Mouse (Mus musculus) cerebellum, adult 18-20 months (tissue): Measurements from ENCODE around the gene Dynll2.
A peak's percentile ranks its signal among the peaks of the same experiment; 100 is the strongest.

ENCODE experiments used
- DNase-seq, 2 experiments: peaks; one replicate each; pipeline ENCODE4 v3.0.0; 2021

Gene Dynll2

DNA sequence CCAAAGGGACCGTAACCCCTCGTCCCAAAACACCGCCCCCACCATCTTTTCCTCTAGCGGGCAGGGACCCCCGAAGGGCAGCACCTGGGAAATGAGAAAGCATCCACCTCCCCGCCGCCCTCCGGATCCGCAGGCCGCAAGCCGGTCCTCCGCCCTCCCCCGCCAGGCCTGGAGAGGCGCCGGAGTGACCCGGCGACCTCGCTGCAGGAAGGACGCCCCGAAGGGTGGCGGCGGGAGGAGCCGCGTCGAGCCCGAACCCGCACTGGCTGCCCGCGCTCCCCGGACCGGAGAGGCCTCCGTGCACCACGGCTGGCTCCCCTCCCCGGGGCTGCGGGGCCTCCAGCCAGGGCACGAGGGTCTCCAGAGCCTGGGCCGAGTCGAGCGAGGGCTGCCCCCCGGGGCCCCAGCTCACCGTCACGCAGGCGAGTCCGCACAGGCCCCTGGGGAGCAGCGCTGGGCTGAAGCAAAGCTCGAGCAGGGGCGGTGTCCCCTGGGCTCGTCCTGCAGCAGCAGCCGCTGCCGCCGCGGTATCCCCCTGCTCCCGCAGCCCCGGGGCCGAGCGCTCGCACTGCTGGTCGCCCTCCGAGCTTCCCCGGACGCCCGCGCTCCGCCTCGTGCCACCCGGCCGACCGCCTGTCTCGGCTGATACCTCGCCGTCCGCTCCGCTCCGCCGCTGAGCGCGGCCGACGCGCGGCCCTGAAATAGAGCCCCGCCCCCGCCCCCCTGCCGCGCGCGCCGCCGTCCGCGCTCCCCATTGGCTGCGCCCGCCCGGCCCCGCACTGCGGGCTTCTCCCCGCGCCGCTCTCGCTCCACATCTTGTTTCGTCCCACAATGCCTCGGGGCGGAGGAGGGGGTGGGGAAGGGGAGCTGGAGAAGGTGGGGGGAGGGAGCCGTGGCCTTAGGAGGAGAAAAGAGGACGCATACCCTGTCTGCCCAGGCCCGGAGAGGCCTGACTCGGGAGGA lies at the start of gene Dynll2:
Gene Dynll2, minus strand, starts transcription at position 703 of the 963 bp plus-strand sequence.
- DNase-seq = peak; percentile 86 to 92

DNA sequence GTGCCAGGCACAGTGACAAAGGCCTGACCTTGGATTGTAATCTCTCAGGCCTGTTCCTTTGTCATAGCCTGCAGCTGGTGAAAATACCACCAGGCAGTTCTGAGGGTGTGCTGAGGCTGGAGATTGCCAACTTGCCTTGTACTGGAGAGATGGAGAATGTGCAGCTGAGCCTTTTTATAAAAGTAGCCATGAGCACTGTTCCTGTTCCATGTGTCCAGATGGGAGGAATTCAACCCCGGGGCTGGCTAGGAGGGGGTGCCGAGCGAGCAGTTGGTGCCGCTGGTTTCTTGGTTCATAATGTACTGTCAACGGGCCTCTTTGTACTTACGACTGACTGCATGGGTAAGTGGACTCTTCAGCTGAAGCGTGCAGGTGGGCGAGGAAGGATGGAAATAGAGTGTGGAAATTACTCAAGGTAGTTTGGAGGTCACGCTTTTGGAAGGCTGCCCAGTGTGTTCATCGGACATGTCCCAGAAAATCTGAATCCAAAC lies 49.5 kb upstream of the Dynll2 start:
- DNase-seq = peak in 1 of 2 experiments; percentile 22

DNA sequence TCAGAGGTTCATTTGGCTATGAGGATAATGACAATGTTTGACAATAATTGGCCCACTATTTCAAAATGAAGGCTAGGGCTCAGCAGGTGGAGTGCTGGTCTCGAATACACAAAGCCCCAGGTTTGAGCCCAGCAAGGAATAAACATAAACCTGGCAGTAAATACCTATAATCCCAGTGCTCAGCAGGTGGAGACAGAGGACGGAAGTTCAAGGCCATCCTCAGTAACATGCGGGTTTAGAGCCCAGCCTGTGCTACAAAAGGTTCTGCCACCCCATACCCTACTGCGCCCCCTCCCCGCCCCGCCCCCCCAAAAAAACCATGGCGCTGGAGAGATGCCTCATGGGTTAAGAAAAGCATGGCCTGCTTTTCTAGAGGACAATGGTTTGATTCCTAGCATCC lies 48.6 kb upstream of the Dynll2 start:
- DNase-seq = no peak

DNA sequence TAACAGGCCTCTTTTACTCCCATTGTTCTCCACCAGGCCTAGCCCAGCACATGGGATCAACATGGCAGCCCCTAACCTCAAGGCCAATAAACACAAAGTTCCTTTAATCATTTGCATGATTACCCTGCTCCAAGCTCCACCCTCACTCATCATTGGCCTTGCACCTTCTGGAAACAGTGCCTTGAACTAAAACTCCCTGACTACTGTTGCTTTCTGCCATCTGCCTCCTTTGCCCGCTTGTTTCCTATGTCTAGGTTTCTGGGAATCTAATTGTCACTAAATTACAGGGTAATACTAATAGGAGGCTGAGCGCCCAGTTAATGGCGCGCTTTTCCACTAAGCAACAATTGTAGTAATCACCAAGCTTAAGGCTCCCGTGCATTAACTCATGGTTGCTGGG lies 44.4 kb upstream of the Dynll2 start:
- no peak for DNase-seq

DNA sequence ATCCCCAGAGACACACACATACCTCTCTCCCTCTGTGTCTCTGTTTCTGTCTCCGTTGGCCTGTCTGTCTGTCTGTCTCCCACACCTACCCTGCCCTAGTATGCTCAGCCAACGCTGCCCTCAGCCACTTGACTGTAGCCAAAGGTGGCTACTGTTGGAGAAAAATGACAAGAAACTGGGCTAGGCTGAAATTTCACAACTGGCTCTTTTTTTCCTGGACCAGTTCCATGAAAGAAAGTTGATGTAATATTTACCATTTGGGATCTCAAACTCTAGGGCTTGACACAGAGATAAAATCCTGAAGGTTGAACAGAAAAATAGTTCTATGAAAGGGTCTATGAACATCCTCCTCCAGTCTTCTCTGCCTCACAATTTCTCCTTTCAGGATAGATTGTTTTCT lies 43.5 kb upstream of the Dynll2 start:
- DNase-seq = no peak

DNA sequence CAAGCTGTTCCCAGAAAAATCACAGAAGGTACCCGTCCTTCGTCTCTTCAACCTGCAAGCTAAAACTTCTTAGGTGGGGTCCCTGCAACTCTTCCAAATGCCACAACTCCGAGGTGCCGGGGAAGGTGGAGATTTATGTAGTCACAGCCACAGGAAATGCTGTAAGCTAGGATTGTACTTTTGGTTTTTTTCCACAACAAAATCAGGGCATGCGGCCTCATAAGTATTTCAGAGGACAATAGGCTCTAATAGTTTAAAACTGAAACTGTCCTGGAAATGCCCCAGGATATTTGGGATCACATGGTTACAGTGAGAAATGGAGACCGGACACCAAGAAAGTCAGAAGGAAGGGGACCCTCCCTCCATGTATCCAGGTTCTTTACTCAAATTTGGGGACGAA lies 42.9 kb upstream of the Dynll2 start:
- DNase-seq = no peak

DNA sequence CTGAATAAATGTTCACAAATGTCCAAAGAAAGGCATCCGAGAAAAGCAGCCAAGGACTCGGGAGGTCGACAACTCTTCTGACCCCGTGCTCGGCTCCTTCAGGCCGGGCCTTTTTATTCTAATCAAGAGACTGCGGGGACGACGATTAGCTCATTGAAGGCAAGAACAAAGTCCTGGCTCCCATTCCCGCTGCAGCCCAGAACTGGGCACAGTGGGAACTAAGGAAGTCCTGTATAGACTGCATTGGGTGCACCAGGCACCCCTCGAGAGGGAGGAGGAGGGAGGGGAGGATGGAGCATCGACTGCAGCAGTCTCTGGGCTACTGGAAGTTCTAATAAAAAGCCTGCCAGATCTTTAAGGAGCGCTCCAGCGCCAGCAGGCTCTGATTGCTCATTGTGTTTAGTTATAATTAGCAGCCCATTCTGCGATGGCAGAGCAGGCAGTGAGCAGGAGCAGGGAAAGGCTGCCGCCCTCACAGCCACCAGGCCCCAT lies 40.9 kb upstream of the Dynll2 start:
- no peak for DNase-seq

DNA sequence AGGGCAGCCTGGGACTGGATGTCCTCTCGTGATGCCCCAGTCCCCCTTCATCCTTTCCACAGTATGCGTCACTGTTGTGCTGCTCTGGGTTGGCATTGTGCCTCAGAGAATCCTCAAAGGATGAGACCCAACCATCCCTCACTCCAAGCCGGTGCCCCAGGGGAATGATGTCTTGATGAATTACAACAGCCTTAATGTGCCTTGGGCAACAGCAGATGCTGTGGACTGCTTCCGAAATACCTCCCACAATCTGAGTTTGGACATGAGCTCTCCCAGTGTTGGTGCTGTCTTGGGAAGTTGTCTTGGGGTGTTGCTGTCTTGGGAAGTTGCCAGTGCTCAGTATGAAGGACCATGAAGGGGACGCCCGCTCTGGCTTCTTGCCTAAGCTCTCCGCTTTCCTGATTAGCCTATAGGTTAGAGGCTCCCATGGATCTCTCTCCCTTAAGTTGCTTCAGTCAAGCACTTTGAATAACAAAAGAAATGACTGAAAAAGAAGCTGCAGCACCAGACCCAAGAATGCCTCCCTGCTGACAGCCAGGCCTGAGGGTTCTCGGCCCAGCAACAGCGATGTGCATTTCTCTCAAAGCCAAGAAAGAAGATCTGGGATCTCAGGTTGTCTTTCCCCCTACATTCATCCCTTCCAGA lies 40.2 kb upstream of the Dynll2 start:
- DNase-seq = no peak

DNA sequence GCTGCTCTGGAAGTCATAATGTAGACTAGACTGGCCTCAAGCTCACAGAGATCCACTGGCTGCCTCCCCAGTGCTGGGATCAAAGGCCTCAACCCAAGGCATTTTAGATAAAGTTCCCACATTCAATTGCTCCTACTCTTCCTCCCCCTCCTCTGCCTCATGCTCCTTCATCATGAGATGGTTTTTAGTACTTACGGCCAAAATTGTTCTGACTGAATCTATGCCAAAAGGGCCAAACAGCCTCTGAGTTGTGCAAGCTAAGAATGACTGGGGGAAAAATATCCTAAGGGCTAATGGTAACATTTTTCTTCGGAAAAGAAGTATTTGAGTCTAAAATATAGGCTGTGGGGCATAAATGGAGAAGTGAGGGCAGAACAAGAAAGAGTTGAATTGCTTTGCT lies 36.6 kb upstream of the Dynll2 start:
- no peak for DNase-seq

DNA sequence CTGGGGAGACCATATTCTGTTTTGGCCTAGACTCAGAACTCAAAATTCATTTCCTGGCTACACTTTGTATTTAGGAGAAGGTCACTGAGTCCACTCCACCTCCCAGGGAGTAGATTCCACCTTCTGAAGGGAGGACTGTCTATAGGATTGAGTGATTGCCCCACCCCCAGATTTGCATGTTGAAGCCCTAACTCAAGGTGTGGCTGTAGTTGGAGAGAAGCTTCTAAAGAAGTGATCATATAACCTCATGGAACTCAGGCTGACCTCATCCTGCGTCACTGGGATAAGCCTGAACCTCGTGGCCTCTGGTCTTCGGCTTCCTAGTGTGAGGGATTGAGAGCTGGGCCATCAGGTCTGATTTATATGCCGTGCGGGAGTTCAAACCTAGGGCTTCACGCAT lies 28.5 kb upstream of the Dynll2 start:
- DNase-seq = no peak

DNA sequence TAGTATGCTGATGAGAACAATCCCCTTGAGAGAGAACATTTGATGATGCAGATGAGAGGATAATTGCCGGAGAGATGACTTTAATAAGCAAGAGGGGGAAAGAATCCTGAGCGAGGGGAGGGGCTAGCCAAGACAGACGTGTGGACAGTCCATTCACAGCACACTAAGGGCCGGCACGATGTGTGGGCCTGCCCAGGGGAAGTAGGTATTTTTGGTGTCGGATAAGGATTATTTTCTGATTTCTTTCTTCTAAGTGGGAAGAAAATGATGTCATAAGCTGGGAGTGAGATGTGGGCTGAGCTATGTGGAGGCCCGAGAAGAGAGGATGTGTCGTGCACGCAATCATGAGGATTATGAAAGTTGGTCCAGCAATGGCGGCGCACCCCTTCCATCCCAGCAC lies 27.8 kb upstream of the Dynll2 start:
- no peak for DNase-seq

DNA sequence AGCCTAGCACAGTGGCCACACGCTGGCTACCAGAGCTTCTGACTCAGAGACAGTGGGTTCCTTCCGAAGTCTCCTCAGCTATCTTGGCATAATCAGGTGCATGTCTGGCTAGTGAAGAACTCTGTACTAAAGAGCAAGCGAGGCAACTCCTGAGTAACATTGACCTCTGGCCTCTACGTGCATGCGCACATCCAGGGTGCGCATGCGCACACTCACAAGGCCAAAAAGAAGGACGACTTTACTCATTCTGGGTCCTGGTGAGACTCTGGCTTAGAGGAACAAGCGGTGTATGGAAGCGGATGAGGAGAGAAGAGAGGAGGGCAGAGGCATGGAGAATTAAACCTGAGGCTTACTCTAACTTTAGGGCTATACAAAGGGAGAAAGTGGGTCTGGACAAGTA lies 26.3 kb upstream of the Dynll2 start:
- DNase-seq = no peak

DNA sequence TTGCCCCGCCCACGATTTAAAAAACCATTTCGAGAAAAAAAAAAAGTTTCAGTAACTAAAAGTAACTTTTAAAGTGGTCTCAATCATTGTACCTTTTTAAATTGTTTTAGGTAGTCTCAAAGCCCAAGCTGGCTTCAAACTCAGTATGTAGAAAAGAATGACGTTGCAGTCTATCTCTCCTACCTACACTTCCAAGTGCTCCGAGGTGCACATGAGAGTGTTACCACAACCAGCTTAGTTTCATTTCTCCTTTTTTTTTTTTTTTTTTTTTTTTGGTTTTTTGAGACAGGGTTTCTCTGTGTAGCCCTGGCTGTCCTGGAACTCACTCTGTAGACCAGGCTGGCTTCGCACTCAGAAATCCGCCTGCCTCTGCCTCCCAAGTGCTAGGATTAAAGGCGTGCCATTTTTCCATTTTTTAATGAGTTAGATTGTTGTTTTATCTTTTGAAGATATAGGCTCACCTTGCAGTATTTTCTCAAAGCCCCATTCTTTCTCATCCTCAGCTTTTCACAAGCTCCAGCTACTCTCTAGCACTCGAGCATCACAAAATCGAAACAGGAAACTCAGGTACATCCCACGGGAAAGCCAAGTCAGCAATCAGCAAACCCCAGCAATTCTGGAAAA lies 25.4 kb upstream of the Dynll2 start:
- DNase-seq = no peak

DNA sequence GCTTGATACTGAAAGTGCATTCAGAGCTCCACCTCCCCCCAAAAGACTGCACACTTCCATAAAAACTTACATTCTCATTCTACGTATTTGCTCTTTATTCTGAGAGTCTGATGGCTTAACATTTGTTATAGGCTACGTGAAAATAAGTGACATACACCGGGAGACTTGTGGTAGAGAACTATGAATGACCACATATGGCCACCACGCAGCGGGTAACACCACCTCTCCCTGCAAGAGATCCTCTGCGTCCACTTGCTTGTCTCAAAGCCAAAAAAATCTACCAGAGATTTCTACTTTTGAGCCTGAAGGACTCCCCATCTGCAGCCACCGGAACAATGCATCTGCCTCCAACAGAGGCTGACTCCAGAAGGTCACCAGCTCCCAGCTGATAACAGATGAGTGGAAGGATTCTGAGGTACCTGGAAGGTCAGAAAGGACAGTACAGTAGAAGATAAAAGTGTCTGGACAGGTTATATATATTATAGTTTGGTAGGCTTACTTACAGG lies 24.6 kb upstream of the Dynll2 start:
- DNase-seq = no peak

DNA sequence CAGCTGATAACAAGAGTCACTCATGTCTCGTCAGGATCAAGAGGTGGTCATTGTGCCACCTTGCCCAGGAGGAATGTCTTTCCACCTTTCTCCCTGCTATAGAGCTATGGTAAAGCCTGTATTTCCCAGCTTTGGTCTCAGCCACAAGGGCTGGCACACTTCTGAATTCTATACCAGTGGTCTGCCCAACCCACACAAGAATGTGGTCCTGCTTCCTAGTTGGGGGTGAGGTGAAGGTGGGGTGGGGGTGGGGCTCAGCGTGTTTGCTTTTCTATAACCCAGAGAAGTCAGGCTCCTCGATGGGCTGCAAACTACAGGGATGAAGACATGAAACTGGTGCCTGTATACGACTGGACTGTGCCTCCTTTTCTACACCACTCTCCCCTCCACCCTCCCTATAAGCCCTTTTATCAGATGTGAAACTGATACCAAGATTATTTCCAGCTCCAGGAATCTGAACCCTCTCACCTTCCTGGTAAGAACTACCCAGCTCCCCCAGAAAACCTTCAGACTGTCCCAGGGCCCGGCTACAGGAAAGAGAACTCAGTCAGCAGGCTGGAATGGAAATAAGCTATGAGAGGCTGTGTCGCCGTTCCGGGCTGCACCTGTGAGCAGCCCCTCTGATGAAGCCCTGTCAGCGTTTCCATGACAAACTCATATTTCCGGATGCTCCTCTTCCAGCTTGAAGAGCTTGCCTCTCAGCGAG lies 24.0 kb upstream of the Dynll2 start:
- DNase-seq = no peak

DNA sequence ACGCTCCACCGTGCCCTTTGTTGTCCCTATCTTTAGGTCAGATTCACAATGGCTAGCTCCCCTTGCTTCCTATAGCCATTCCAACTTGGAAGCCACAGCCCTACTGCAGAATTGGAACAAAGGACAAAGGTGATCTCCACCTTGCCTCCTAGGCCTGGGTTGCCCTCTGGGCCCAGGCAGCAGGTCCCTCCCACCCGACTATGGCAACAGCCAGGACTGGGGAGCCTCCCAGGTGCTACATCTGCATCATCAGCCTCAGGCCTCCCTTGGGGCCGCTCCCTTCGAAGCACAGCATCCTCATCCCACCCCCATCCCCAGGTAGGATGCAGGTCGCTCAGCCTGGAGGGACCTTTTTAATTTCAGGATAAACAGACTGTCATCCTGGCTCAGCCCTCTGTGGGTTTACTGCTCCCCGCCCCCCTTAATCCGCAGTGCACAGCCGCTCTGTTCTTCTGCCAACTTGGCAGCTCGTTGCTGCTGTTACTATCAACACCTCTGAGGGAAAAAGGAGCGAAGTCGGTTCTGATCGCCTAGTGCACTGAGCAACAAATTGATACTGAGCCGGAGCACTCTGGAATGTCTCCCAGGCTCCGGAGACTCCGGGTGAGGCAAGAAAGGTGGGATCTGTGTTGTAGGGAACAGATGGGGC lies 22.3 kb upstream of the Dynll2 start:
- peak; percentile 62 to 63 for DNase-seq

DNA sequence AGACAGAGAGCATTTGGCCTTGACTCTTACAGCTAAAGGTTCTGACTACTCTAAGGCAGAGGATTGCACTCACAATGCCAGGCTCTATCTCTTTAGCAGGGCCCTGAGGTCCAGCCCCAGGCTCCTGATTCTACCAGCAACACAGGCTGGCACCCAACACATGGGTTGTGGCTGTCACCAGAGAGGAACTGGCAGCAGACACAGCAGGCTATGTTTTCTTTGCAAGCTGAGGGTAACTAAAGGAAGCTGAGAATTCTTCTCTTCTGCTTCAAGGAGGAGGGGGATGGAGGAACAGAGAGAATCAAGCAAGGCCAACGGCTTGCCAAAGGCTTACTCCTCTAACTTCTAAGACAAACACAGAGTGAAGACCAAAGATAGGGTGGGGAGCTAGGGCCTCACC lies 21.3 kb upstream of the Dynll2 start:
- no peak for DNase-seq

DNA sequence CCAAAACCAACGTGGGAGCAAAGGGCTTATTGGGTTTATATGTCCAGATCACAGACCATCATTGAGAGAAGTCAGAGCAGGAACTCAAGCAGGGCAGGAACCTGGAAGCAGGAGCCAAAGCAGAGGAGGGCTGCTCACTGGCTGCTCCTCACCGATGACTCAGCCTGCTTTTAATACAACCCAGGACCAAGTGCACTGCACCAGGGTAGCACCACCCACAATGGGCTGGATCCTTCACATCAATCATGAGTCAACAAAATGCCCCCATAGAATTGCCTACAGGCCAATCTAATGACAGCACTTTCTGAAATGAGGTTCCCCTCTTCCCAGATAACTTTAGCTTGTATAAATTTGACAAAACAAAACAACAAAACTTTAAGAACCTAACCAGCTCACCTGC lies 16.8 kb upstream of the Dynll2 start:
- no peak for DNase-seq

DNA sequence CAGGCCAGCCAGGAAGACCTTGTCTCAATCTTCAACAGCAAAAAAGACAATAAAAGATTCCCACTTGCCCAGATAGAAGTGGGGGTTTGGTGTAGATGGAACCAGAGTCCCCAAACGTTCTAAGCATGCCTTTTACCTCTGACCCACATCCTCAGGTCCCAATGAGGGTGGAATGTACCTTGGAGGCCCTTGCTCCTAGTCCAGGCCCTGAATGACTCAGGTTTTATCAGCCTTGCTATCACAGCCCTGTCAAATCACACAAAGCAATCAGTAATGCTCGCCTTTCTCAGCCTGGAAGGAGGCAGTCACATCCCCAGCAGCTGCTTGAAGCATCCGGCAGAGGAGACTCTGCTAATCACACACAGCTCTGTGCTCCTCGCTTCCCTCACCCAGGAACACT lies 15.4 kb upstream of the Dynll2 start:
- DNase-seq = no peak

DNA sequence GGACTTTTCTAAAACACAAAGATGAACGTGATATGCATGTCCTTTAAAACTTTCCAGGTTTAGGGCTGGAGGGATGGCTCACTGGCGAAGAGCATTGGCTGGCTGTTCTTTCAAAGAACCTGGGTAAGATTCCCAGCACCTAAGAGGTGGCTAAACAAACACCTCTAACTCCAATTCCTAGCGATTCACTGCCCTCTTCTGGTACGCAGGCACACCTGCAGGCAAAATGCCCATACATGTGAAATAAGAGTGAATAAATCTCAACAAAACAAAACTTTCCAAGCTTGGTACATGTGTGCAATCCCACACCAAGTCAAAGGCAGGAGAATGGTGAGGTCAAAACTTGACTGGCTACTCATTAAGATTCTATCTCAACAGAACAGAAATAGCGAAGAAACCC lies 12.4 kb upstream of the Dynll2 start:
- DNase-seq = no peak

DNA sequence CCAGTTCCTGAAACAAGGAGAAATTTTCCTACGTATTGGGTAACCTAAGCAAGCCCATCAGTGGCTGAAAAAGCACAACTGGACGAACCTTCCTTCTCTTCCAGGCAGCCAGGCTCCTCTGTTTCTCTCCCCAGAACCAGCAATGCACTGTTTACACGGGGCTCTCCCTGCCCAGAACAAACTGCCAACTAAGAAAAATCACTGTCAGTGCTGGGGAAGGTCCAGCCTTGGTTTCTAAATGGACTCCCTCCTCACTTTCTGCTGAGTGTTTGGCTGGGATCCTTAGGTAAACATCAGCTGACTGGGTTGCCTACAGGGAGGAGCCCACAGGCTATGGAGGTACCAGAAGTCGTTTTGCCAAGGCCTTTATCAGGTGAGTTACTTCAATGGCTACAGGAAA lies 4.5 kb upstream of the Dynll2 start:
- no peak for DNase-seq

DNA sequence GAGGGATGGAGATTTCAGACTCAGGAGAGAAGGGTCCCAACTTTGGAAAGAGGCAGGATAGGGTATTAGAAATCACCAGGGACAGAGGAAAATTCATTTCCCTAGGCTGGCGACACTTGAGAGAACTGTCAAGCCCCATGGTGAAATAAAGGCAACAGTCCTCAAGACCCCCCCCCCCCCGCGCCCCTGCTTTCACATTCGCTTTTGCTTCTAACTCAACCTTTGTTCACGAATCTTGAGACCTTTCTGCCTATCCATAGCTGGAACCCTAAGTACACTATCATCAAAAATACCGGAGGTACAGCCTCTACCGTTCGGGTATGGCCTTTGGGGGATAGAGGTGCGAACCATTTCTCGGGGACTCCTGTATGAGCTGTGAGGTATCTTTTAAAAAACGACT lies 528 bp upstream of the Dynll2 start:
- no peak for DNase-seq
